8 mouse cellular contexts compared by ENCODE assay signal in the genomic region with DNA sequence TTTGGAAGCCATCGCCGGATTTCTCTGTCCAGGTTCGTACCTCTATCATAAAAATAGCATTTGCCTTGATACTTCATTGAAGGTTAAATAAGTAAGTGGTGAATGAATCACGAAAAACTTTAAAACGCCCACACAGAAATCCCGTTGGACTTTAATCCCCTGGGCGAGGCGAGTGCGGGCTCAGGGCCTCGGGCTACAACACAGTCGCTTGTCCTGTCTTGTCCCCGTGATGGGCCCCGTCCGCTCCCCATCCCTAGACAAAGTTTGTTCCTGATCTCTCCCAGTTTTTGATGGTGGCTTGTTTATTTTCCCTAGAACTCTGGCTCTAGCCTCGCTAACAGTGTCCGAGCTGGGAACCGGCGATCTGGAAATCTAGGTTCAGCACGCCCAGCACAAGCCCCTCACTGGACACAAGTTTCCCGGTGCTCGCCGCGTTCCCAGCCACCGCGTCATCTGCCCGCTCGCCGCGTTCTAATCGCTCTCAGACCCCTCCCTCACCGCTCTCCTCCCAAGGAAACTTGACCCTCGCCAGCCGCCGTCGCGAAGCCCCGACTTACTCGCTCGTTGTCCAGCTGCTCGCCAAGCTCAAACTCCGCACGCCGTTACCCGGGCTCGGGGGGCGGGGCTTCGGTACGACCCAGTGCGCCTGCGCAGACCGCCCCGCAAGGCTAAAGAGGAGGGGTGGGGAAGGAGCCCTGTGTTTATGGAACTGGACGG. TPM values are rescaled to one million over a fixed set of nuclear protein-coding genes. Genes with fewer than 3 reads are reported as not detected.
DNase-seq lines count a peak whose midpoint lies in the region; ATAC-seq and TF ChIP-seq lines count a peak whose summit lies in the region.

Gene Gss, minus strand, starts transcription at position 674 of the 717 bp plus-strand sequence.

- no peaks in the 10 kb centered on the region for H3K36me3 ChIP-seq in ES-E14 (ENCODE audit: control insufficient read depth, insufficient read depth, low read length, poor library complexity, severe bottlenecking)
- H3K36me3 ChIP-seq in forebrain, embryonic 15.5 days: no peaks in the 10 kb centered on the region

- peak within 1 kb of the TSS; percentile 82 for H3K9ac ChIP-seq in ES-E14 (ENCODE audit: insufficient read depth, low read depth, low read length, poor library complexity, severe bottlenecking)
- peak within 1 kb of the TSS; percentile 68 for H3K9ac ChIP-seq in forebrain, embryonic 15.5 days (replicated peaks)

- no peak for TF ChIP-seq CTCF in lung, adult 2 months (IDR thresholded peaks at IDR 0.05; ENCODE audit: insufficient read depth, low read length)

- H3K27me3 ChIP-seq in forebrain, embryonic 15.5 days: no peaks in the 10 kb centered on the region

- H3K4me3 ChIP-seq in ES-E14 (ENCODE audit: insufficient read depth in 1 of 2, low read depth in 1 of 2, low read length in 2 of 2, poor library complexity in 1 of 2, severe bottlenecking in 1 of 2): peak within 1 kb of the TSS; percentile 71 to 89
- H3K4me3 ChIP-seq in forebrain, embryonic 15.5 days: peak within 1 kb of the TSS; percentile 69
- H3K4me3 ChIP-seq in lung, adult 2 months (replicated peaks; ENCODE audit: extremely low read depth, low read depth, low read length): peak within 1 kb of the TSS; percentile 71

- peak within 1 kb of the TSS; percentile 40 for H3K27ac ChIP-seq in ES-E14 (ENCODE audit: insufficient read depth, low read depth, low read length, poor library complexity, severe bottlenecking)
- H3K27ac ChIP-seq in forebrain, embryonic 15.5 days (replicated peaks): peak within 1 kb of the TSS; percentile 69

- H3K9me3 ChIP-seq in ES-E14 (ENCODE audit: control insufficient read depth, insufficient read depth, low read depth, low read length): no peaks in the 10 kb centered on the region
- no peaks in the 10 kb centered on the region for H3K9me3 ChIP-seq in forebrain, embryonic 15.5 days

- in situ Hi-C loops in ES-E14 (cut with MboI; ENCODE audit: low sequenced_read_pairs in 2 of 2, unreplicated experiment in 2 of 2): no loop called here

- intact Hi-C loops in heart, postnatal 25 days (cut with DNase I): no loop called here

- H3K4me1 ChIP-seq in ES-E14 (ENCODE audit: control insufficient read depth in 2 of 2, insufficient read depth in 2 of 2, low read length in 2 of 2, poor library complexity in 1 of 2): peaks cover 8 to 12% of the 10 kb centered on the region in 2 experiments
- peaks cover 14% of the 10 kb centered on the region for H3K4me1 ChIP-seq in forebrain, embryonic 15.5 days
- peaks cover 6% of the 10 kb centered on the region for H3K4me1 ChIP-seq in lung, adult 2 months (ENCODE audit: control insufficient read depth, insufficient read depth, low read length)

- ATAC-seq in forebrain, embryonic 15.5 days (replicated peaks): peak; percentile 92
- peak; percentile 85 for ATAC-seq in neutrophil, adult 5-6 weeks (ENCODE audit: extremely low read depth, insufficient number of reproducible peaks, low FRiP score, poor library complexity, severe bottlenecking)

- H3K4me2 ChIP-seq in forebrain, embryonic 15.5 days (replicated peaks): peak within 1 kb of the TSS; percentile 81

- under 1% methylated on average over 53 of the region's 53 CpGs for WGBS in forebrain, embryonic 15.5 days
- WGBS in lung, adult 2 months: under 1% methylated on average over 53 of the region's 53 CpGs

- peak; percentile 92 for DNase-seq in ES-E14 (ENCODE audit: low read depth, low spot score)
- peak; percentile 97 for DNase-seq in cerebellum, adult 11-12 months
- peak; percentile 98 for DNase-seq in heart, postnatal 25 days (ENCODE audit: low spot score)
- peak; percentile 98 for DNase-seq in layer of hippocampus, adult 18-20 months (ENCODE audit: low spot score in 2 of 2)
- peak; percentile 100 for DNase-seq in lung, adult 2 months
- DNase-seq in thymus, adult 18-20 months: peak; percentile 90 to 91

- no peak for TF ChIP-seq POLR2A in lung, adult 2 months (IDR thresholded peaks at IDR 0.05; ENCODE audit: borderline replicate concordance, extremely low read depth, low read depth, low read length)

TF ChIP-seq in ES-E14, 5 proteins besides CTCF, POLR2A, EP300 and RAD21:
- TF ChIP-seq MAFK (IDR thresholded peaks at IDR 0.05; ENCODE audit: insufficient read depth, low read depth, low read length): no peak
- no peak for TF ChIP-seq ZNF384 (IDR thresholded peaks at IDR 0.05; ENCODE audit: low read depth, low read length)
- no peak for TF ChIP-seq ZC3H11A (IDR thresholded peaks at IDR 0.05; ENCODE audit: borderline replicate concordance, low read depth, low read length)
- TF ChIP-seq HCFC1 (IDR thresholded peaks at IDR 0.05; ENCODE audit: borderline replicate concordance, insufficient read depth, low read length): peak; percentile 66

RNA-seq across cellular contexts. Expression of gene Gss, which starts in this region (rescaled TPM):
- total RNA-seq in ES-E14 (2012; rRNA removed): 17.8 and 27.8 TPM in 2 replicates
- polyA plus RNA-seq in forebrain, embryonic 15.5 days (2015; fragmentation: Nextera tagmentation; extraction: Ambion mirVana): 12.8 and 15.6 TPM in 2 replicates
- 10 to 100 TPM; 13.4 to 13.9 TPM for total RNA-seq in heart, postnatal 25 days (2021)
- total RNA-seq in layer of hippocampus, adult 18-20 months (2021): 10 to 100 TPM; 23.4 to 24.7 TPM
- 32.7 and 35.4 TPM in 2 replicates for polyA plus RNA-seq in lung, adult 2 months (2012; rRNA removed)
- total RNA-seq in neutrophil, adult 5-6 weeks (2017): 10.9 and 13.5 TPM in 2 replicates

Comparison
In these comparisons a context has a peak if more than half of its experiments do, and no peak if none do; other contexts are left out.
1. Peak in every context shown above with its lines: DNase-seq, ATAC-seq, H3K4me3 ChIP-seq and H3K27ac ChIP-seq.